Mouse (Mus musculus) heart, postnatal 0 days (tissue): ENCODE data around the gene Vkorc1.

Source experiments
- CTCF ChIP-seq: IDR thresholded peaks from 2 replicates; pipeline ENCODE4 v1.5.1; 2016; ENCODE audit warnings: antibody characterized with exemption, control low read depth, low read depth
- EP300 ChIP-seq: IDR thresholded peaks from 2 replicates; pipeline ENCODE4 v1.6.1; 2016; ENCODE audit warnings: antibody characterized with exemption, low read depth

DNA sequence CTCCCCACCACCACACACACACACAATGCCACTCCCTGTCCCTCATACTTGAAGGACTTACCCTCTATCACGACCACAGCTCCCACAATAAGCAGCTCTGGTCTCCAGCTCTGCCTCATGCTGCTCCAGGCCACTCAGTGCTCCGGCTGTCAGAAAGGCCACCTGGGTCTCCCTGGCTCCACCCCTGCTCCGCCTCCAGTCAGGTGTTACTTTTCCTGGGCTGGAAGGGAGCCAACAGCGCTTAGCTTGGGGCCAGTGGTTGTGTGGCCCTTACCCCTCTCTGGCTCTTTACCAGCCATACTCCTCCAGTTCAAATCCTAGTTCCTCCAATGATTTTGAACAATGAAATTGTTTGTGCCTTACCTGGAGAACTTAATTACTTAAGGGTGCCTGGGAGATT, 4.6 kb downstream of the Vkorc1 start, which contains the start of gene Prss53:
- TF ChIP-seq CTCF (no peak), EP300 (no peak)
